In the genomic region with DNA sequence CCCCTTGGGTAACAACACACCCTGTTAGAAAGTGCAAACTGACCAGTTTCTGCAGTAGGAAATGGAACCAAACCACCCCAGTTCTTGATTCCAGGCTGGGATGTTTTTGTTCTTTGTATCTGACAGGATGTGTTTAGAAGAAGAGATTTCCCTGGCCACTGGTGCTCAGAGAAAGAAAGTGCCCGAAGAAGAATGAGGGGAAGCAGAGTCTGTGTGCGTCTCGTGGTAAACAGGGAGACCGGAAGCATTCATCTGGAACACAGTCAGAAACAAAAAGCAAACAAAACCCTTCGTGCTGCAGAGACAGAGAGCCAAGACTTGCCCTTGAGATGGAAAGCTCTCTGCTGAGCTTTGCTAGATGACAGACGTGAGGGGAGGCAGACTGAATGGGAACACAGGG, we compare ENCODE assay signal across 9 mouse cellular contexts. TPM values are rescaled to one million over a fixed set of nuclear protein-coding genes. Genes with fewer than 3 reads are reported as not detected.
A peak's percentile ranks its signal among the peaks of the same experiment; 100 is the strongest.
DNase-seq lines count a peak whose midpoint lies in the region; ATAC-seq lines count a peak whose summit lies in the region.
"Had no signal": no experiment of that assay in that cellular context is flagged by ENCODE, and none has a peak within 500 bp of the region (broad histone marks: within the 10 kb centered on the region; RNA-seq: fewer than 3 reads in every experiment).

No protein-coding gene starts in this region.

- peaks cover 11% of the 10 kb centered on the region; the same call in 1 of the 2 replicates for H3K4me1 ChIP-seq in embryonic facial prominence, embryonic 13.5 days
- H3K4me1 ChIP-seq in hindbrain, embryonic 16.5 days (ENCODE audit: control insufficient read depth, insufficient read depth, low read depth, low read length): no peaks in the 10 kb centered on the region

- 0 out of 2 replicates have a peak overlapping the region, but pooled peaks have one; percentile 39 for H3K27ac ChIP-seq in embryonic facial prominence, embryonic 13.5 days
- peak overlapping the region; percentile 51; the same call in 1 of the 2 replicates for H3K27ac ChIP-seq in hindbrain, embryonic 16.5 days (ENCODE audit: low read depth, low read length)

- H3K27me3 ChIP-seq in embryonic facial prominence, embryonic 13.5 days: no peaks in the 10 kb centered on the region
- no peaks in the 10 kb centered on the region for H3K27me3 ChIP-seq in hindbrain, embryonic 16.5 days (replicated peaks; ENCODE audit: control insufficient read depth, insufficient read depth, low read length)
- H3K27me3 ChIP-seq: Patski had no signal

- peak; percentile 10 to 17 for DNase-seq in layer of hippocampus, adult 8-10 months (ENCODE audit: low spot score in 2 of 2)
- DNase-seq in layer of hippocampus, adult 9-10 months (ENCODE audit: low spot score): no peak
- peak; percentile 66 to 81 for DNase-seq in lung, adult 18-20 months
- DNase-seq in adipocyte (ENCODE audit: low spot score): no peak
- DNase-seq in cerebellum, adult 9-11 months: no peak

- H3K9me3 ChIP-seq in embryonic facial prominence, embryonic 13.5 days: no peaks in the 10 kb centered on the region
- no peaks in the 10 kb centered on the region for H3K9me3 ChIP-seq in hindbrain, embryonic 16.5 days (ENCODE audit: control insufficient read depth, low read length)

- H3K9ac ChIP-seq in embryonic facial prominence, embryonic 13.5 days: no peak overlapping the region
- no peak overlapping the region for H3K9ac ChIP-seq in hindbrain, embryonic 16.5 days (ENCODE audit: low read depth, low read length)

- no peak for ATAC-seq in embryonic facial prominence, embryonic 13.5 days (ENCODE audit: insufficient number of reproducible peaks, insufficient read depth, low FRiP score, low TSS enrichment, low read depth)
- peak; percentile 84 for ATAC-seq in hindbrain, embryonic 16.5 days
- ATAC-seq in CD4-positive, CD25-positive, alpha-beta regulatory T cell, adult 4 months: no peak
- ATAC-seq: Patski had no signal

- no peak overlapping the region for H3K4me3 ChIP-seq in embryonic facial prominence, embryonic 13.5 days
- H3K4me3 ChIP-seq in hindbrain, embryonic 16.5 days (ENCODE audit: low read length): no peak overlapping the region

- H3K36me3 ChIP-seq in embryonic facial prominence, embryonic 13.5 days: no peaks in the 10 kb centered on the region
- H3K36me3 ChIP-seq in hindbrain, embryonic 16.5 days (ENCODE audit: control insufficient read depth, insufficient read depth, low read length): no peaks in the 10 kb centered on the region

- WGBS in embryonic facial prominence, embryonic 13.5 days: 37% methylated on average over 6 of the region's 6 CpGs
- WGBS in hindbrain, embryonic 16.5 days: 19% methylated on average over 6 of the region's 6 CpGs

- 0 out of 2 replicates have a peak overlapping the region, but pooled peaks have one; percentile 1 for H3K4me2 ChIP-seq in embryonic facial prominence, embryonic 13.5 days
- no peak overlapping the region for H3K4me2 ChIP-seq in hindbrain, embryonic 16.5 days (ENCODE audit: low read length)

RNA-seq across cellular contexts. Expression of a gene that starts 32.0 kb away (rescaled TPM):
- total RNA-seq in layer of hippocampus, adult 8-10 months (2022): 100 to 1,000 TPM in 2 of 4 experiments, 10 to 100 TPM in 2; 96.1 to 111 (median 104) TPM
- polyA plus RNA-seq in embryonic facial prominence, embryonic 13.5 days (2015; fragmentation: Nextera tagmentation; extraction: Ambion mirVana): 50.8 and 54.2 TPM in 2 replicates
- polyA plus RNA-seq in hindbrain, embryonic 16.5 days (2015; fragmentation: Nextera tagmentation; extraction: Ambion mirVana): 75.8 and 89.4 TPM in 2 replicates
- 10 to 100 TPM; 21.8 to 29.7 TPM for polyA plus RNA-seq in CD4-positive, CD25-positive, alpha-beta regulatory T cell, adult 4 months (2017; shearing (Covaris generic))

Comparison
In these comparisons a context has a peak if more than half of its experiments do, and no peak if none do; other contexts are left out.
1. DNase-seq: peak in layer of hippocampus, adult 8-10 months (2 of 2) and lung, adult 18-20 months (2 of 2); none in layer of hippocampus, adult 9-10 months (single experiment), adipocyte (single experiment) and cerebellum, adult 9-11 months (single experiment).